Mouse (Mus musculus) midbrain, embryonic 16.5 days (tissue): ENCODE results near the gene Grik1. TPM values are rescaled to one million over a fixed set of nuclear protein-coding genes. Genes with fewer than 3 reads are reported as not detected.

Source experiments
- ATAC-seq: fragments of 200-750 bp; cut with Nextera tagmentation; 2 replicates; pipeline ENCODE4 v1.8.0; 2017; ENCODE audit warnings: moderate TSS enrichment
- H3K27ac ChIP-seq: fragments of 300-500 bp; sonication (generic); 2 replicates; pipeline ENCODE4 v1.5.1; 2014; ENCODE audit warnings: mild to moderate bottlenecking, low read length, mixed read lengths
- H3K27me3 ChIP-seq: fragments of 300-500 bp; sonication (generic); 2 replicates; pipeline ENCODE4 v1.6.1; 2014; ENCODE audit warnings: low read depth, low read length, mixed read lengths; ENCODE audit not compliant: control insufficient read depth, insufficient read depth
- H3K36me3 ChIP-seq: fragments of 300-500 bp; sonication (generic); 2 replicates; pipeline ENCODE4 v1.6.1; 2014; ENCODE audit warnings: mild to moderate bottlenecking, low read length, moderate library complexity, mixed read lengths; ENCODE audit not compliant: control insufficient read depth, insufficient read depth
- H3K4me1 ChIP-seq: fragments of 300-500 bp; sonication (generic); 2 replicates; pipeline ENCODE4 v1.6.1; 2014; ENCODE audit warnings: mild to moderate bottlenecking, low read length, mixed read lengths; ENCODE audit not compliant: control insufficient read depth, insufficient read depth
- H3K4me2 ChIP-seq: fragments of 300-500 bp; sonication (generic); 2 replicates; pipeline ENCODE4 v1.6.1; 2014; ENCODE audit warnings: mild to moderate bottlenecking, low read length, mixed read lengths
- H3K4me3 ChIP-seq: fragments of 300-500 bp; sonication (generic); 2 replicates; pipeline ENCODE4 v1.5.1; 2014; ENCODE audit warnings: low read depth, mild to moderate bottlenecking, low read length, moderate library complexity, mixed read lengths
- H3K9ac ChIP-seq: fragments of 300-500 bp; sonication (generic); 2 replicates; pipeline ENCODE4 v1.6.1; 2014; ENCODE audit warnings: low read depth, low read length, mixed read lengths
- H3K9me3 ChIP-seq: fragments of 300-500 bp; sonication (generic); replicated peaks from 2 replicates; pipeline ENCODE4 v1.6.1; 2014; ENCODE audit warnings: mild to moderate bottlenecking, low read length, mixed read lengths; ENCODE audit not compliant: control insufficient read depth, poor library complexity, severe bottlenecking
- WGBS: fragments of 180-500 bp; shearing (Covaris S2); extraction: QIAGEN DNeasy Blood & Tissue Kit; methylation state at CpG from one replicate; pipeline ENCODE4 v1.1.7; 2014; 5-methylcytosine and 5-hydroxymethylcytosine counted together
- polyA plus RNA-seq: library from polyadenylated mRNA; unstranded; fragments of >200 nt; fragmentation: Nextera tagmentation; extraction: Ambion mirVana; gene quantifications from 2 replicates; pipeline ENCODE4 v1.2.1, GENCODE M21; 2015

Grik1 gene
- polyA plus RNA-seq, 1 experiment from 2014 or later: 37.0 TPM

DNA sequence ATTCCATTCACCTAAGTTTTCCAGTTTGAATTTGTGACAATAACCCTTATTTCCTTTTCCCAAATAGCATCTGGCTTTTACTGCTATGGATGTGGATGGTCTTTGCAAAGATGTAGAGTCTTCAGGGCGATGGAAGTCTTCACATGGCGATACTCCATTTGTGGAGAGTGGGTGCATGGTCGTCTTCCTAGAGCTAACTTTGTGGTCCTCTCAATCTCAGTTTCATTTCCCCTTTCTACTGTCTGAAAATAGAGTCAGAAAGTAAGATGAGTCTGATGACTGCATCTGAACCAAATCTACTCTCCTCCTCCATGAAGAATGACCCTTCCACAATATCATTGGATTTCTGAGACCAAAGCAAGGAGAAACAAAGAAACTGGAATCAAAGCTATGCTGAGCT lies 159.0 kb downstream of the Grik1 start:
- Histone ChIP-seq H3K9ac (no peak overlapping the region), H3K4me3 (no peak overlapping the region), H3K36me3 (no peaks in the 10 kb centered on the region), H3K4me1 (no peaks in the 10 kb centered on the region), H3K9me3 (no peaks in the 10 kb centered on the region), H3K27me3 (no peaks in the 10 kb centered on the region), H3K27ac (no peak overlapping the region), H3K4me2 (no peak overlapping the region)
- no peak for ATAC-seq
- 85% methylated on average over 3 of the region's 3 CpGs for WGBS

DNA sequence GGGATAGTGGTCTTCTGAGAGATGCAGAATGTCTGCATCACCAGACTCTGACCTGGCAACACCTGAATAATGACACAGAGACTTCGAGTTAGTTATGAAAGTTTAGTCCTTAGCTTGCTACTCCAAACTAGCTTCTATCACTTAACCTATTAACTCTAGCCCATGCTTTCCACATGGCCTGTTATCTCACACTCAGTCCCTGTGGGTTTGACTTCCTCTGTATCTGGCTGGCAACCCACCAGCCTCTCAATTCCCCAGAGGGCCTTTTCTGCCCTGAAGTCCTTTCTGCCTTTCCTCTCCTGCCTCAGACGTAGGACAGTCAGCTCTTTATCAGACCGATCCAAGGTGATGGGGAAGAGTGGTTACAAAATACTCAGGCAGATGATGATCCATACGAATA lies 165.0 kb downstream of the Grik1 start:
- Histone ChIP-seq H3K27ac (no peak overlapping the region), H3K36me3 (no peaks in the 10 kb centered on the region), H3K4me2 (no peak overlapping the region), H3K9ac (no peak overlapping the region), H3K27me3 (no peaks in the 10 kb centered on the region), H3K4me3 (no peak overlapping the region), H3K4me1 (no peaks in the 10 kb centered on the region), H3K9me3 (no peaks in the 10 kb centered on the region)
- ATAC-seq: no peak
- WGBS: 80% methylated on average over 4 of the region's 4 CpGs

GRCm38 (mm10) chr16:88112551-88113138 lies 177.4 kb downstream of the Grik1 start:
- H3K4me1 ChIP-seq: 0 out of 2 replicates have a peak, but pooled peaks cover 2% of the 10 kb centered on the region
- H3K27ac ChIP-seq: no peak overlapping the region
- no peaks in the 10 kb centered on the region for H3K27me3 ChIP-seq
- WGBS: 65% methylated on average over 8 of the region's 8 CpGs
- no peaks in the 10 kb centered on the region for H3K9me3 ChIP-seq
- H3K9ac ChIP-seq: no peak overlapping the region
- no peak overlapping the region for H3K4me3 ChIP-seq
- H3K4me2 ChIP-seq: no peak overlapping the region
- no peaks in the 10 kb centered on the region for H3K36me3 ChIP-seq
- ATAC-seq: no peak

DNA sequence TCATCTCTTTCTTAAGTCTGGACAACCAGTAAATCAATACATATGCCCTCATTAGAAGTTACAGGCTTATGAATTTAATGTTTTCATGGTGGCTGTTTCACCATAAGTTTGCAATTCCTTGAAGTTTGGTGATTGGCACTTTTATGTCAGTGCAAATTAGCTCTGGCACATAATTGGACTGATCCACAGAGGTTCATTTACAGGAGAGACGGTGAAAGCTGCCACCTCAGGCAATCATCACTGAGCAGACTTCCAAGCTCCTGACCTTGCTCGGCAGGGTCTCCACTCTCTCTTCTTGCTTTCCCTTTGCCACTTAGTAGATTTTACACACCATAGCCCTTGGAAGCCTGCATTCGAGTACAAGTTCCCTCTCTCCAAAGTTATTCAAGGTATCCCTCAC lies 178.6 kb downstream of the Grik1 start:
- no peak overlapping the region for H3K4me3 ChIP-seq
- no peak overlapping the region for H3K9ac ChIP-seq
- H3K9me3 ChIP-seq: no peaks in the 10 kb centered on the region
- 0 out of 2 replicates have a peak, but pooled peaks cover 2% of the 10 kb centered on the region for H3K4me1 ChIP-seq
- no peaks in the 10 kb centered on the region for H3K36me3 ChIP-seq
- WGBS: 58% methylated on average over 3 of the region's 3 CpGs
- no peak overlapping the region for H3K4me2 ChIP-seq
- no peaks in the 10 kb centered on the region for H3K27me3 ChIP-seq
- ATAC-seq: no peak
- H3K27ac ChIP-seq: no peak overlapping the region

- WGBS: 76% methylated on average over 5 of the region's 5 CpGs
- H3K9ac ChIP-seq: no peak overlapping the region
- no peak for ATAC-seq
Observed at GRCm38 (mm10) chr16:88094206-88094789, 195.8 kb downstream of the Grik1 start.

GRCm38 (mm10) chr16:88087280-88087679 lies 202.8 kb downstream of the Grik1 start:
- Histone ChIP-seq H3K4me2 (no peak overlapping the region), H3K9ac (no peak overlapping the region), H3K4me3 (no peak overlapping the region), H3K27ac (no peak overlapping the region), H3K4me1 (peaks cover 2% of the 10 kb centered on the region; the same call in 1 of the 2 replicates), H3K9me3 (no peaks in the 10 kb centered on the region), H3K27me3 (no peaks in the 10 kb centered on the region), H3K36me3 (no peaks in the 10 kb centered on the region)
- 50% methylated on average over 7 of the region's 7 CpGs for WGBS
- no peak for ATAC-seq

More at GRCm38 (mm10) chr16:88094206-88094789, 195.8 kb downstream of the Grik1 start:
- Histone ChIP-seq H3K27me3 (no peaks in the 10 kb centered on the region), H3K36me3 (no peaks in the 10 kb centered on the region), H3K4me2 (no peak overlapping the region), H3K4me3 (no peak overlapping the region), H3K4me1 (no peaks in the 10 kb centered on the region), H3K27ac (no peak overlapping the region), H3K9me3 (no peaks in the 10 kb centered on the region)

GRCm38 (mm10) chr16:88074716-88075115 lies 215.3 kb downstream of the Grik1 start:
- Histone ChIP-seq H3K27ac (no peak overlapping the region), H3K4me1 (no peaks in the 10 kb centered on the region), H3K27me3 (no peaks in the 10 kb centered on the region), H3K4me3 (no peak overlapping the region), H3K9ac (no peak overlapping the region), H3K36me3 (no peaks in the 10 kb centered on the region), H3K9me3 (no peaks in the 10 kb centered on the region), H3K4me2 (no peak overlapping the region)
- 85% methylated on average over 5 of the region's 5 CpGs for WGBS
- no peak for ATAC-seq

GRCm38 (mm10) chr16:88060936-88061335 lies 229.1 kb downstream of the Grik1 start:
- 82% methylated on average over 3 of the region's 3 CpGs for WGBS

GRCm38 (mm10) chr16:88048121-88048520 lies 241.9 kb downstream of the Grik1 start:
- 92% methylated on average over 10 of the region's 10 CpGs for WGBS
- Histone ChIP-seq H3K27ac (no peak overlapping the region), H3K4me3 (no peak overlapping the region), H3K9me3 (no peaks in the 10 kb centered on the region), H3K27me3 (no peaks in the 10 kb centered on the region), H3K9ac (no peak overlapping the region), H3K4me2 (no peak overlapping the region), H3K4me1 (no peaks in the 10 kb centered on the region), H3K36me3 (no peaks in the 10 kb centered on the region)
- no peak for ATAC-seq

More at GRCm38 (mm10) chr16:88060936-88061335, 229.1 kb downstream of the Grik1 start:
- Histone ChIP-seq H3K4me3 (no peak overlapping the region), H3K4me1 (no peaks in the 10 kb centered on the region), H3K27ac (no peak overlapping the region), H3K27me3 (no peaks in the 10 kb centered on the region), H3K9me3 (no peaks in the 10 kb centered on the region), H3K9ac (no peak overlapping the region), H3K4me2 (no peak overlapping the region), H3K36me3 (no peaks in the 10 kb centered on the region)
- ATAC-seq: no peak
